Comparison of ENCODE assay signal across 13 mouse cellular contexts in genomic region chr14:20893815-20894214, GRCm38 (mm10). TPM values are rescaled to one million over a fixed set of nuclear protein-coding genes. Genes with fewer than 3 reads are reported as not detected.
A peak's percentile ranks its signal among the peaks of the same experiment; 100 is the strongest.
DNase-seq lines count a peak whose midpoint lies in the region; ATAC-seq and TF ChIP-seq lines count a peak whose summit lies in the region.
"Had no signal": no experiment of that assay in that cellular context is flagged by ENCODE, and none has a peak within 500 bp of the region (broad histone marks: within the 10 kb centered on the region; RNA-seq: fewer than 3 reads in every experiment).

No protein-coding gene starts in this region.

- TF ChIP-seq EP300 in MEL (IDR thresholded peaks at IDR 0.05; ENCODE audit: low read depth in 1 of 2, low read length in 2 of 2): no peak

- no peak for TF ChIP-seq RAD21 in MEL (IDR thresholded peaks at IDR 0.05; ENCODE audit: low read depth, low read length)

- H3K36me3 ChIP-seq in kidney, adult 2 months (ENCODE audit: control insufficient read depth, insufficient read depth, low read length): no peaks in the 10 kb centered on the region
- peaks cover 0 to 3% of the 10 kb centered on the region in 2 experiments; a peak in 2 of 4 replicates for H3K36me3 ChIP-seq in MEL (ENCODE audit: control insufficient read depth in 1 of 2, insufficient read depth in 2 of 2, low read length in 2 of 2)
- H3K36me3 ChIP-seq in heart, embryonic 10.5 days: no peaks in the 10 kb centered on the region
- no peaks in the 10 kb centered on the region for H3K36me3 ChIP-seq in forebrain, postnatal 0 days (ENCODE audit: insufficient read depth)
- H3K36me3 ChIP-seq: liver, embryonic 15.5 days had no signal

- H3K4me2 ChIP-seq in forebrain, postnatal 0 days (ENCODE audit: low read depth): no peak overlapping the region
- H3K4me2 ChIP-seq: liver, embryonic 15.5 days had no signal

- DNase-seq in kidney, adult 2 months: peak; percentile 36
- no peak for DNase-seq in kidney, adult 18-20 months
- no peak for DNase-seq in MEL (ENCODE audit: low read depth, low spot score)
- no peak for DNase-seq in heart, embryonic 10.5 days (ENCODE audit: low spot score)
- DNase-seq in lung, postnatal 10 days: peak; percentile 32
- DNase-seq in layer of hippocampus, postnatal 36 days: no peak
- no peak for DNase-seq in forebrain, postnatal 0 days
- no peak for DNase-seq in spleen, postnatal 10 days (ENCODE audit: low spot score in 2 of 2)
- DNase-seq: cerebellum, postnatal 14 days; thymus, postnatal 36 days had no signal

- H3K79me2 ChIP-seq in MEL (ENCODE audit: control insufficient read depth, insufficient read depth, low read length, poor library complexity): no peaks in the 10 kb centered on the region

- no peak overlapping the region for H3K9ac ChIP-seq in MEL (ENCODE audit: control insufficient read depth, low read depth, low read length, poor library complexity, severe bottlenecking)
- no peak overlapping the region for H3K9ac ChIP-seq in forebrain, postnatal 0 days
- H3K9ac ChIP-seq: liver, embryonic 15.5 days had no signal

- H3K27me3 ChIP-seq in kidney, adult 2 months (replicated peaks; ENCODE audit: control insufficient read depth, insufficient read depth, low read length): no peaks in the 10 kb centered on the region
- peaks cover 0 to 2% of the 10 kb centered on the region in 2 experiments; a peak in 1 of 4 replicates for H3K27me3 ChIP-seq in MEL (ENCODE audit: control insufficient read depth in 1 of 2, insufficient read depth in 2 of 2, low read length in 2 of 2)
- H3K27me3 ChIP-seq in heart, embryonic 10.5 days (ENCODE audit: insufficient read depth, poor library complexity, severe bottlenecking): no peaks in the 10 kb centered on the region
- H3K27me3 ChIP-seq in forebrain, postnatal 0 days (ENCODE audit: insufficient read depth, low read length): no peaks in the 10 kb centered on the region
- H3K27me3 ChIP-seq: liver, embryonic 15.5 days had no signal

- no peak for TF ChIP-seq POLR2A in kidney, adult 2 months (IDR thresholded peaks at IDR 0.05; ENCODE audit: low read depth, low read length)
- TF ChIP-seq POLR2A in MEL (IDR thresholded peaks at IDR 0.05; ENCODE audit: control insufficient read depth in 1 of 2, insufficient read depth in 1 of 2, low read depth in 1 of 2, low read length in 2 of 2, poor library complexity in 1 of 2): no peak

- no peaks in the 10 kb centered on the region for H3K9me3 ChIP-seq in MEL (replicated peaks; ENCODE audit: insufficient read depth, low read length)
- H3K9me3 ChIP-seq in heart, embryonic 10.5 days: no peaks in the 10 kb centered on the region
- no peaks in the 10 kb centered on the region for H3K9me3 ChIP-seq in forebrain, postnatal 0 days (ENCODE audit: low read length)
- H3K9me3 ChIP-seq: liver, embryonic 15.5 days had no signal

- 43% methylated on average over 4 of the region's 4 CpGs for WGBS in kidney, adult 2 months
- WGBS in heart, embryonic 10.5 days: 42% methylated on average over 4 of the region's 4 CpGs
- WGBS in forebrain, postnatal 0 days: 65% methylated on average over 4 of the region's 4 CpGs

- 0 out of 2 replicates have a peak, but pooled peaks cover 2% of the 10 kb centered on the region for H3K4me1 ChIP-seq in kidney, adult 2 months (ENCODE audit: control insufficient read depth, insufficient read depth, low read length)
- H3K4me1 ChIP-seq in MEL (ENCODE audit: control insufficient read depth in 1 of 2, insufficient read depth in 2 of 2, low read length in 2 of 2): peaks cover 0 to 15% of the 10 kb centered on the region in 2 experiments; a peak in 2 of 4 replicates
- peaks cover 14% of the 10 kb centered on the region for H3K4me1 ChIP-seq in heart, embryonic 10.5 days
- H3K4me1 ChIP-seq in forebrain, postnatal 0 days (ENCODE audit: insufficient read depth): no peaks in the 10 kb centered on the region

- no peak for TF ChIP-seq CTCF in kidney, adult 2 months (conservative IDR thresholded peaks at IDR 0.05; ENCODE audit: insufficient read depth, insufficient read length, low read depth, low read length)
- no peak for TF ChIP-seq CTCF in MEL (IDR thresholded peaks at IDR 0.05 in 2 of 3, conservative IDR thresholded peaks at IDR 0.05 in 1 of 3; ENCODE audit: control insufficient read depth in 1 of 3, insufficient read depth in 1 of 3, low read depth in 2 of 3, low read length in 3 of 3, poor library complexity in 1 of 3, severe bottlenecking in 1 of 3)
- no peak for TF ChIP-seq CTCF in forebrain, postnatal 0 days (IDR thresholded peaks at IDR 0.05; ENCODE audit: low read depth)

- no peak overlapping the region for H3K4me3 ChIP-seq in kidney, adult 2 months (ENCODE audit: insufficient read depth, low read depth, low read length)
- H3K4me3 ChIP-seq in MEL (ENCODE audit: control insufficient read depth in 1 of 2, insufficient read depth in 1 of 2, low read depth in 2 of 2, low read length in 2 of 2): no peak overlapping the region
- H3K4me3 ChIP-seq in heart, embryonic 10.5 days: no peak overlapping the region
- no peak overlapping the region for H3K4me3 ChIP-seq in forebrain, postnatal 0 days (ENCODE audit: low read depth, low read length)
- H3K4me3 ChIP-seq: liver, embryonic 15.5 days had no signal

- ATAC-seq in forebrain, postnatal 0 days: no peak
- ATAC-seq: CD4-positive, CD25-positive, alpha-beta regulatory T cell, adult 4 months had no signal

- H3K27ac ChIP-seq in kidney, adult 2 months (ENCODE audit: insufficient read depth, low read depth, low read length): no peak overlapping the region
- no peak overlapping the region for H3K27ac ChIP-seq in MEL (ENCODE audit: control insufficient read depth, low read depth, low read length)
- peak overlapping the region; percentile 75 for H3K27ac ChIP-seq in heart, embryonic 10.5 days
- H3K27ac ChIP-seq in forebrain, postnatal 0 days (ENCODE audit: low read depth, low read length): no peak overlapping the region
- H3K27ac ChIP-seq: liver, embryonic 15.5 days had no signal

TF ChIP-seq in MEL, 35 proteins besides CTCF, POLR2A, EP300 and RAD21:
- TF ChIP-seq ZNF384 (IDR thresholded peaks at IDR 0.05; ENCODE audit: low read depth, low read length) (peak; percentile 49; the same call in 1 of the 2 replicates), MYC (IDR thresholded peaks at IDR 0.05; ENCODE audit: low read depth, low read length) (no peak)

RNA-seq across cellular contexts. Expression of gene Vcl, which starts 35.4 kb away (rescaled TPM):
- polyA plus RNA-seq in kidney, adult 2 months (2012; rRNA removed): 30.6 and 33.1 TPM in 2 replicates
- 11.7 and 14.7 TPM in 2 replicates for total RNA-seq in MEL (2012; rRNA removed)
- polyA plus RNA-seq in MEL (2012; ENCODE audit: insufficient read depth in 1 of 2, insufficient read length in 2 of 2, low read depth in 1 of 2, low replicate concordance in 2 of 2, missing spikeins in 1 of 2): 10 to 100 TPM in 1 of 2 experiments, not detected in 1; 30.3 TPM
- polyA plus RNA-seq in heart, embryonic 10.5 days (2016; fragmentation: Nextera tagmentation; extraction: Ambion mirVana): 68.9 and 94.1 TPM in 2 replicates
- 10 to 100 TPM; 30.5 to 36.1 TPM for total RNA-seq in layer of hippocampus, postnatal 36 days (2021)
- total RNA-seq in forebrain, postnatal 0 days (2014; rRNA removed): 15.5 and 21.6 TPM in 2 replicates
- 4.4 and 6.6 TPM in 2 replicates for polyA plus RNA-seq in forebrain, postnatal 0 days (2015; fragmentation: Nextera tagmentation; extraction: Ambion mirVana)

RNA-seq across cellular contexts. Expression of gene Plau, which starts 57.4 kb away (rescaled TPM):
- polyA plus RNA-seq in kidney, adult 2 months (2012; rRNA removed): 261 and 276 TPM in 2 replicates
- total RNA-seq in MEL (2012; rRNA removed): not detected in 2 replicates
- under 1 TPM in 1 of 2 experiments, not detected in 1; 0.04 TPM for polyA plus RNA-seq in MEL (2012; ENCODE audit: insufficient read depth in 1 of 2, insufficient read length in 2 of 2, low read depth in 1 of 2, low replicate concordance in 2 of 2, missing spikeins in 1 of 2)
- 0.23 and 0.30 TPM in 2 replicates for polyA plus RNA-seq in heart, embryonic 10.5 days (2016; fragmentation: Nextera tagmentation; extraction: Ambion mirVana)
- total RNA-seq in layer of hippocampus, postnatal 36 days (2021): 1 to 10 TPM; 4.2 to 4.3 TPM
- 0.62 and 1.1 TPM in 2 replicates for total RNA-seq in forebrain, postnatal 0 days (2014; rRNA removed)
- 0.23 and 0.44 TPM in 2 replicates for polyA plus RNA-seq in forebrain, postnatal 0 days (2015; fragmentation: Nextera tagmentation; extraction: Ambion mirVana)
- total RNA-seq: monocyte, adult 5-6 weeks had no signal
- polyA plus RNA-seq: CD4-positive, CD25-positive, alpha-beta regulatory T cell, adult 4 months had no signal

Comparison
In these comparisons a context has a peak if more than half of its experiments do, and no peak if none do; other contexts are left out.
1. DNase-seq: peak in kidney, adult 2 months (single experiment) and lung, postnatal 10 days (single experiment); none in kidney, adult 18-20 months (single experiment), MEL (single experiment), heart, embryonic 10.5 days (single experiment), layer of hippocampus, postnatal 36 days (0 of 2), forebrain, postnatal 0 days (single experiment) and spleen, postnatal 10 days (0 of 2).
2. RNA of gene Plau, which starts 57.4 kb away (polyA plus RNA-seq): 261 to 276 TPM in kidney, adult 2 months; 0.23 to 0.44 TPM in forebrain, postnatal 0 days, 0.23 to 0.30 TPM in heart, embryonic 10.5 days and 0.04 TPM in MEL; every median in the first group is over 100 times any median in the second.